Mouse (Mus musculus): ENCODE measurements around the gene Art4. TPM values are rescaled to one million over a fixed set of nuclear protein-coding genes. Genes with fewer than 3 reads are reported as not detected.

Gene Art4
- total and polyA plus RNA-seq, 2 experiments from 2014 or later = 0.25 to 0.37 TPM

DNA sequence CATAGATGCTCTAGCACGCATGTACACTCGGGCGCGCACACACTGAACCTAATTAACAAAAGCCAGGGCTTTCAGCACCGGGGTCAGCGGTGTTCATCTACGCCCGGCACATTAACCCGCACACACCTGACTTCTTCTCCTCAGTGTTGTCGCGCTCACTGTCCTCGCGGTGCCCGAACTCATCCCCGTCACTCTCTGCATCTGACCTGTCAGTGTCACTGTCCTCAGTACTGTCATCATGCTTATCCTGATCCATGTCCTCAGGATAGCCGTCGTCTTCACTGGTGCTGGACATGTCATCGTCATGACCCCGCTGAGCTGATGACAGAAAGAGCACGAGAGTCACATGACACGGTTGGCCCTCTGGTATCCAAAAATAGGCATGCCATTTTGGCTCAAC, 37.2 kb downstream of the Art4 start:
- H3K4me3 ChIP-seq (ENCODE audit: low read length) = no peak overlapping the region
- 97% methylated on average over 21 of the region's 21 CpGs for WGBS
- H3K4me1 ChIP-seq (ENCODE audit: insufficient read depth, low read length) = no peaks in the 10 kb centered on the region

DNA sequence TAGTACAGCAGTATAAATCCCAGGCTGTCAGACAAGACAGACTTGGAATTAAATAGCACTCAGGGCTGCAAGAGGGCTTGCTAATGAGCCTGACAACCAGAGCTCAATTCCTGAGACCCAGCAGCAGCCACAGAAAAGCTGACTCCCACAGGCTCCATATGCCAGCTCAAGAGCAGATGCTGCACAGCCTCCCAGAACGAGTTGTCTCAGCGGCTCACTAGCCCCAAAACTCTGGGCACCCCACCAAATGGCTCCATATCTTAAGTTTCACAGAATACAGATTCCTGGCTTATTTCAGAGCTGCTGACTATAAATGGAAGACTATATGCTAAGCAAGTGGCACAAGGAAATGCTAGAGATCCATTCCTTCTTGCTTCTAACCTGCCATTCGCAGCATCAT, 40.0 kb downstream of the Art4 start:
- TF ChIP-seq CTCF (IDR thresholded peaks at IDR 0.05; ENCODE audit: low read depth) = no peak
- no peak for DNase-seq (ENCODE audit: low spot score)
- Histone ChIP-seq H3K4me2 (ENCODE audit: low read depth, low read length) (no peak overlapping the region), H3K9ac (replicated peaks; ENCODE audit: low read length) (no peak overlapping the region), H3K4me3 (ENCODE audit: low read length) (no peak overlapping the region), H3K9me3 (ENCODE audit: low read length) (no peaks in the 10 kb centered on the region), H3K27ac (no peak overlapping the region), H3K27me3 (ENCODE audit: insufficient read depth, low read length) (no peaks in the 10 kb centered on the region), H3K4me1 (ENCODE audit: insufficient read depth, low read length) (no peaks in the 10 kb centered on the region), H3K36me3 (ENCODE audit: insufficient read depth, low read length) (peaks cover 77% of the 10 kb centered on the region)
- 83% methylated on average over 3 of the region's 3 CpGs for WGBS
- no peak for ATAC-seq

More for the DNA sequence above, 37.2 kb downstream of the Art4 start:
- peaks cover 74% of the 10 kb centered on the region for H3K36me3 ChIP-seq (ENCODE audit: insufficient read depth, low read length)
- ATAC-seq (no peak), DNase-seq (ENCODE audit: low spot score) (no peak)
- no peak overlapping the region for H3K9ac ChIP-seq (replicated peaks; ENCODE audit: low read length)
- no peak for TF ChIP-seq CTCF (IDR thresholded peaks at IDR 0.05; ENCODE audit: low read depth)
- H3K9me3 ChIP-seq (ENCODE audit: low read length) = no peaks in the 10 kb centered on the region
- H3K27ac ChIP-seq = no peak overlapping the region
- no peaks in the 10 kb centered on the region for H3K27me3 ChIP-seq (ENCODE audit: insufficient read depth, low read length)
- H3K4me2 ChIP-seq (ENCODE audit: low read depth, low read length) = no peak overlapping the region

DNA sequence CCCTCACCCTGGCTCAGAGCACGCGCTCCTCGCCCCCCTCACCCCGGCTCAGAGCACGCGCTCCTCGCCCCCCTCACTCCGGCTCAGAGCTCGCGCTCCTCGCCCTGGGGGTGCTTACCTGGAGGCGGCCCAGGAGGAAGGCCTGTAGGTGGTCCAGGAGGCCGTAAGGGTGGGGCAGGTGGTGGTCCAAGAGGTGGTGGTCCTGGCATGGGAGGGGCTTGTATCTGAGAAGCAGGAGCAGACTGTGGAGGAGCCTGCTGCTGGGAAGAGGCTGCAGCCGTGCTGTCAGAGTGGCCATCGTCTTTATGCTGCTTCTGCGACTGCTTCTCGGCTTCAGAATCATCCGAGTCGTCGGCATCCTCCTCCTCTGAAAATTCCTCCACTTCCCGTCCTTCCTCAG, 40.7 kb downstream of the Art4 start:
- DNase-seq (ENCODE audit: low spot score) (no peak), ATAC-seq (no peak)
- no peaks in the 10 kb centered on the region for H3K9me3 ChIP-seq (ENCODE audit: low read length)
- no peaks in the 10 kb centered on the region for H3K4me1 ChIP-seq (ENCODE audit: insufficient read depth, low read length)
- no peak for TF ChIP-seq CTCF (IDR thresholded peaks at IDR 0.05; ENCODE audit: low read depth)
- peaks cover 78% of the 10 kb centered on the region for H3K36me3 ChIP-seq (ENCODE audit: insufficient read depth, low read length)
- no peak overlapping the region for H3K4me3 ChIP-seq (ENCODE audit: low read length)
- no peak overlapping the region for H3K9ac ChIP-seq (replicated peaks; ENCODE audit: low read length)
- 94% methylated on average over 21 of the region's 21 CpGs for WGBS
- H3K27ac ChIP-seq = no peak overlapping the region
- no peaks in the 10 kb centered on the region for H3K27me3 ChIP-seq (ENCODE audit: insufficient read depth, low read length)
- H3K4me2 ChIP-seq (ENCODE audit: low read depth, low read length) = no peak overlapping the region

DNA sequence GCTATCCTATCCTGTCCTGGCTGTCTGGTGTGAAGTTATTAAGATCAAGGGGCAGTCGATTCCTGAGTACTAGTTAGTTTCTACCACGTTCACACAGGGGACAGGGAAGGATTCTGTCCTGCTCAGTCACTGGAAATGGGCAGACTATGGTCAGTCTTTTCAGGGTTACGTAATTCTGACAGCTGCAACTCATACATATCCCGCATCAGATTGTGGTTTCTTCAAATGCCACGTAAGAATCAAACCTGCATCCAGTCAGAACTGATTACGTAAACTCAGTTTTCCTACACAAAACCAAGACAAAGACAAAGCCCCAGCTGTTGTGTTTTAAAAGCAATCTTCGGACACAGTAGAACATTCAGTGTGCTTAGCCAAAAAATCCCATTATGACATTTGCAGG, 42.2 kb downstream of the Art4 start:
- H3K4me2 ChIP-seq (ENCODE audit: low read depth, low read length) = no peak overlapping the region
- H3K9me3 ChIP-seq (ENCODE audit: low read length) = no peaks in the 10 kb centered on the region
- DNase-seq (ENCODE audit: low spot score) (no peak), ATAC-seq (no peak)
- H3K4me1 ChIP-seq (ENCODE audit: insufficient read depth, low read length) = no peaks in the 10 kb centered on the region
- H3K27me3 ChIP-seq (ENCODE audit: insufficient read depth, low read length) = no peaks in the 10 kb centered on the region
- no peak overlapping the region for H3K9ac ChIP-seq (replicated peaks; ENCODE audit: low read length)
- H3K27ac ChIP-seq = no peak overlapping the region
- H3K4me3 ChIP-seq (ENCODE audit: low read length) = no peak overlapping the region
- H3K36me3 ChIP-seq (ENCODE audit: insufficient read depth, low read length) = peaks cover 65% of the 10 kb centered on the region
- TF ChIP-seq CTCF (IDR thresholded peaks at IDR 0.05; ENCODE audit: low read depth) = no peak
- 95% methylated on average over 7 of the region's 7 CpGs for WGBS

DNA sequence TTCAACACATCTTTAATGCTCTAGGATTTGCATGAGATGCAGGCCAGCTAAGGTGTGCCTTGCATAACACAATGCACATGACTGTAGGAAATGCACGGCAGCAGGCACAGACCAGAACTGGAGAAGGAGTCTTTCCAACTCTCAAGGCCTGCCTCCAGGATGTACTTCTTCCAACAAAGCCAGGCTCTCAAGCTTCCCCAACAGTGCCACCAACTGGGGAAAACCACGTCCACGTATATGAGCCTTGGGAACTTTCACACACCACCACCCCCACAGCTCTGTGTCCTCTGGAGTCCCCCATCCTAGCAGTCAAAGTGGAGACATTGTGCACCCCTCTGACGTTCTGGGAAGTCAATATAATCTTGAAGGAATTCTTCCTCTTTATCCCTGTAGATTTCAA, 44.4 kb downstream of the Art4 start:
- TF ChIP-seq CTCF (IDR thresholded peaks at IDR 0.05; ENCODE audit: low read depth) = no peak
- Histone ChIP-seq H3K4me3 (ENCODE audit: low read length) (no peak overlapping the region), H3K36me3 (ENCODE audit: insufficient read depth, low read length) (peaks cover 45% of the 10 kb centered on the region), H3K9ac (replicated peaks; ENCODE audit: low read length) (no peak overlapping the region), H3K9me3 (ENCODE audit: low read length) (no peaks in the 10 kb centered on the region), H3K27me3 (ENCODE audit: insufficient read depth, low read length) (no peaks in the 10 kb centered on the region), H3K27ac (no peak overlapping the region), H3K4me1 (ENCODE audit: insufficient read depth, low read length) (peaks cover 11% of the 10 kb centered on the region), H3K4me2 (ENCODE audit: low read depth, low read length) (no peak overlapping the region)
- DNase-seq (ENCODE audit: low spot score) = no peak
- WGBS = 38% methylated on average over 4 of the region's 4 CpGs
- ATAC-seq = no peak

DNA sequence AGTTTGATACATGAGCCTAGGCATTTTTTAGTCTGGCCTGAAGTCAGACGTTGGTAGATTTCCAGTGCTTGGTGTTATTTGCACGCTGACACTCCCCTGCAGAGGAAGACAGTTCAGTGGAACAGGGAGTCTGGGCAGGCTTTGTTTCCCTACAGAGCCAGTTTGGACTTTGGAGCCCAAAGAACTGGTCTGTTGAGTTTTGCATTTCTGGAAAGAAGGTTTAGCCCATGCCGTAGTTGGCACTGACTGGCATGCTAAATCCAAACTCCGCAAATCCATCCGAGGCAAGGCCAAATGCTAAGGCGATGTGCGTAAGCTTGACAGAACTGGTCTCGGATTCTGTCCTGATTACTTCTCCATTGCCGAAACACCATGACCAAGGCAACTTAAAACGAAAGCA, 46.3 kb downstream of the Art4 start:
- DNase-seq (ENCODE audit: low spot score) (no peak), ATAC-seq (no peak)
- TF ChIP-seq CTCF (IDR thresholded peaks at IDR 0.05; ENCODE audit: low read depth) = no peak
- Histone ChIP-seq H3K9ac (replicated peaks; ENCODE audit: low read length) (no peak overlapping the region), H3K27ac (no peak overlapping the region), H3K4me3 (ENCODE audit: low read length) (no peak overlapping the region), H3K9me3 (ENCODE audit: low read length) (no peaks in the 10 kb centered on the region), H3K4me1 (ENCODE audit: insufficient read depth, low read length) (peaks cover 11% of the 10 kb centered on the region), H3K4me2 (ENCODE audit: low read depth, low read length) (no peak overlapping the region), H3K36me3 (ENCODE audit: insufficient read depth, low read length) (peaks cover 29% of the 10 kb centered on the region), H3K27me3 (ENCODE audit: insufficient read depth, low read length) (no peaks in the 10 kb centered on the region)
- WGBS = 90% methylated on average over 10 of the region's 10 CpGs

DNA sequence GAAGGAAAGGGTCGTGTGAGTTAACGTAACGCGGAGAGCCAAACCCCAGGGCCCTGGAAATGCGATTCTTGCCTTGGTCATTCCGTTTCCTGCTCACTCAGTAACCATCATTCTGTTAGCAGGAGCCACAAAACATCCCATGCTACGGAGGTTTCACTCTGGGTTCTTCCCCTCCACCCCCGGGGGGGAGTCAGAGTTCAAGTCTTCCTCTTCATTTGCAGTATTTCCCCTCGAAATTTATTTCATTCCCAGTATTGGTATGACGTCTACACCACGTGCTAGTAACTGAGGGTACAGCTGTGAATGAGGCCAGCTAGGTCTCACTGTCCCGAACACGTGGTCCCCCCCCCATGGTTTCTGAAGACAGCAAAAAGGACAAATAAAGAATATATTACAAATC, 47.9 kb downstream of the Art4 start:
- Histone ChIP-seq H3K9ac (replicated peaks; ENCODE audit: low read length) (no peak overlapping the region), H3K4me3 (ENCODE audit: low read length) (no peak overlapping the region), H3K9me3 (ENCODE audit: low read length) (no peaks in the 10 kb centered on the region), H3K27ac (no peak overlapping the region), H3K4me1 (ENCODE audit: insufficient read depth, low read length) (peaks cover 11% of the 10 kb centered on the region), H3K27me3 (ENCODE audit: insufficient read depth, low read length) (no peaks in the 10 kb centered on the region), H3K36me3 (ENCODE audit: insufficient read depth, low read length) (peaks cover 17% of the 10 kb centered on the region), H3K4me2 (ENCODE audit: low read depth, low read length) (peak overlapping the region; percentile 95)
- ATAC-seq (no peak), DNase-seq (ENCODE audit: low spot score) (no peak)
- no peak for TF ChIP-seq CTCF (IDR thresholded peaks at IDR 0.05; ENCODE audit: low read depth)
- WGBS = 79% methylated on average over 13 of the region's 13 CpGs

All from hindbrain, postnatal 0 days (tissue).